Mouse (Mus musculus) lung, postnatal 10 days (tissue): ENCODE measurements around the gene Mfap1b.
"Not testable (repeated sequence)": the region's sequence is repeated elsewhere in the genome, so short reads cannot be mapped to it uniquely, and the experiment has no call there.

Experiments used
- DNase-seq: peaks from one replicate; pipeline ENCODE4 v3.0.0; 2021

Mfap1b gene

DNA sequence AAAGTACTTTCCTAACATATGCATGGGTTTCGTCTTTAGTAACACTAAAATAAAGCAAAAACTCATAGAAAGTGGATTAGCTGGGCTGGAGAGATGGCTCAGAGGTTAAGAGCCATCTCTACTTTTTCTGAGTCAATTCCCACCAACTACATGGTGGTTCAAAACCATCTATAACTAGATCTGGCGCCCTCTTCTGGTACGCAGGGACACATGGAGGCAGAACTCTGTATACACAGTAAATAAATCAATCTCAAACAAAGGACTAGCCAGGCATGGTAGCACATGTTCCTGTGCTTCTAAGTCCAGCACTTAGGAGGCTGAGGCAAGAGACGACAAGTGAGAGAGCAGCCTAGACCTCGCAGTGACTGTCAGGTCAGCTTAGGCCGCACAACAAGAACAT is 4.9 kb downstream of the Mfap1b start:
- DNase-seq = not testable (repeated sequence)

DNA sequence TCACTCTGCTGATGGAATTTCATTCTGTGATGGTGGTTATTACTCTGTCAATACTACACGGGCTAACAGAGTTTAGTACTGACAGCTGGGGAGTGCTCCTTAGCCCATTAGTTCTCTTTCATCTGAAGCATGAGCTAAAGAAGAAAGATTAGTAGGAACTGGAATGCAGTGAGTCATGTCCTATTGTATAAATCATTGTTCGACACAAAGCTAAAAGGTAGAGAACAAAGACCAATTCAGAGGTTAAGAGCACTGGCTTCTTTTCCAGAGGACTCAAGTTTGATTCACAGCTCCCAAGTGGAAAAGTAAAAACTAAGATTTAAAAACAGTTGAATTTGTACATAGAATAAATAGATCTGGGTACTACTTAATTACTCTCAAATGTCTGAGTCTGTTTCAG is 13.8 kb downstream of the Mfap1b start:
- DNase-seq = no peak

DNA sequence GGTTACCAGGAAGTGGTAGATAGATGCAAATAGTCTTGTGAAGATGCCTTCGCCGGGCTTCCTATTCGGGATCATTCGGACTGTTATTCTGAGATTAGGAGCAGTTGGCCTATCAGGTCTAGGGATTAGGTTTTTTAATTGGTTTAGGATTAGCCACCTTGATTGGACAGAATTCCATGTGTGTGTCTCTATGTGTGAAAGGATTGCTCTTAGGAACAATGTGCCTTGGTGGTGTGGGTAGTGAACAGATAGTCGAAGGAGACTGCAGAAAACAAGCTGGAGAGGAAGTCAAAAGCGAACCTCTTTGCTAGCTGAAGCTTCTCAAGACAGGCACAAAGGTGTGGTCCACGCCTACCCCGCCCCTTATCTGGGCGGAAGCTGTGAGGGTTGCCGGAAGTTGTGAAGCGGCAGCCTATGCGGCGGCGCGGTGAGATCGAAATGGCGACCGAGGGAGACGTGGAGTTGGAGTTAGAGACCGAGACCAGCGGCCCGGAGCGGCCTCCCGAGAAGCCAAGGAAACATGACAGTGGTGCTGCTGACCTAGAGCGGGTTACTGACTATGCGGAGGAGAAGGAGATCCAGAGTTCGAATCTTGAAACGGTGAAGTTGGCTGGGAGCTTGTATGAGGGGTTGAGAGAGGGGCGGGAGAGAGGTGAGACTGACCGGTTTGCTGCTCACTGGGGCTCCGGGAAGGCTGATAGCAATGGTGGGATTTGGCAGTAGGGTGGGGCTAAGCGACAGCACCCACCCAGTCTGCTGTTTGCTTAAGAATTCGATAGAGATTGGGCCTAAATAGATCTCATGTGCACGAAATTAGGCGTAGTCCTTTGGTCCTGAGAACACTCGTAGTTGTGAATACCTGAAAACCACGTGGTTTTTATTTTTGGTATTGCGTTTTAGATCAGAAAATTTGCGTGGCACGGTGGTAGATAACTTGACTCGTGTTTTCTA is 16.9 kb downstream of the Mfap1b start, which contains the start of gene Serinc4:
Gene Serinc4 (minus strand): TSS at position 90 of the 951 bp plus-strand sequence.
- DNase-seq = peak; percentile 92

DNA sequence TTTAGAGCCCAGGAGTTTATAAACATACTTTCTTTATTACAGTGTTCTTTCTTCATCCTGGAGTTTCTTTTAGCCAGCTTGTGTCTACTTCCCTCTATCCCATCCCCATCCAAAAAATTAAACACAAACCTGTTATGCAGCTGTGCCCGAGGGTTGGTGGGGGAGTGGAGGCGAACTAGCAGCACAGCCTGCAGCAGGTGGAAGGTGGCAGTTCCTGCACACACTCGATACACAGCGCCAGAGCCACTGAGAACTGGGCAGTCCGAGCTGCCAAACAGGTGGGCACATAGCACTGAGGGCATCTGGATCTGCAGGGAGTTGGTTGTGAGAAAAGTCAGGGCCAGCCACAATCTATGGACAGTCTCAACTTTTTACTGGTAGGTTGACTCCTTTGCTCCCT is 18.3 kb downstream of the Mfap1b start:
- no peak for DNase-seq

DNA sequence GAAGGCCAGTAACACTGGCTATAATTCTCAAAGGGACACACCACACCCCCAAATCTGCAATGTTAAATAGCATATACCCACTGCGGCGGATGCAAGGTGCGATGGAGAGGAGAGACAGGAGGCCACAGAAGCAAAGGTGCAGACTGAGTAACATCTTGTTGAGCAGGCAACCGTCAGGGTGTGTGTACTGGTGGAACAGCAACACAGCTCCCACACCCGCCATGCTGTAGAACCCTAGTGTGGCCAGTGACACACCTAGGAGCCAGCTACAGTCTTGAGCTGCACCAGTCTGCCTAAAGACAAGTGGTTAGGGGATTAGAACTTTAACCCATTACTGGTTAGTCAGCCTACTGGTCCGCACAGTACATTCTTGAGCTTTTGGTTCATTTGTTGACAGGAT is 19.9 kb downstream of the Mfap1b start:
- DNase-seq = no peak

DNA sequence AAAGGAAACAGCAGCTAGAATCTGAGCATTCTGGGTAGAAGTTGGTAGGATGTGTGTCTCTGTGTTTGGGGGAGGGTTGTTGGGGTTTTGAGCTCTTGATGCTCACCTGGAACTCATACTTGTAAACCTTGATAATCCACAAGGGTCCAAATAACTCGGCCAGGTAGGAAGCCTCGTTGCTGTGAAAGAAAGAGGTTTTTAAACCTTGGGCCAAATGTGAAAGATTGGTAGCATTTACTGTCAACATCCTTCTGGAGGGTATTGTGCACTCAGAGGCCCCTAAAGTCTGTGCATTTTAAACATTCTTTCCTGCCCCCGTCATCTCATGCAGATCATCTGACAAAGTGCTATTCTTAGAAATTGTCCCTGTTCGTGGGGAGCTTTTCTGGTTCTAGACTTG is 20.9 kb downstream of the Mfap1b start, which contains the start of gene Hypk:
Gene Hypk (plus strand): TSS at position 301 of the 400 bp plus-strand sequence.
- DNase-seq = no peak

DNA sequence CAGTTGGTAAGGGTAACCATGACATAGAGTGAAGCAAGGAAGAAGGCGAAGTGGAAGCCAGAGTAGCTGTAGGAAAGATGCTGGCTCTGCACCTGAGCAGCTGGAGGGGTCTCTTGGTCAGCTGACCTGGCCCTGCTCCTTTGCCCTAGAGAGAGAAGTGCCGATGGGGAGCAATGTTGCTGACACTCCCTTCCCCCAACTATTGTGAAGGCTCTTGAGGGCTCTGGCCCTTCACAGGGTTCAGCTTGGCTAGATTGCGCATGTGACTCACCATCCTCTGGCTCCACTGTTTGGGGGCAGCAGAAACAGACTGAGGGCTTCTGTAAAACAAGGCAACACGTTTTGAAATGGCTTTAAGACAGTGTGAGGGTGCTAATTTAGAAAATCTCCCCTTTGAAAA is 21.5 kb downstream of the Mfap1b start:
- DNase-seq = no peak

DNA sequence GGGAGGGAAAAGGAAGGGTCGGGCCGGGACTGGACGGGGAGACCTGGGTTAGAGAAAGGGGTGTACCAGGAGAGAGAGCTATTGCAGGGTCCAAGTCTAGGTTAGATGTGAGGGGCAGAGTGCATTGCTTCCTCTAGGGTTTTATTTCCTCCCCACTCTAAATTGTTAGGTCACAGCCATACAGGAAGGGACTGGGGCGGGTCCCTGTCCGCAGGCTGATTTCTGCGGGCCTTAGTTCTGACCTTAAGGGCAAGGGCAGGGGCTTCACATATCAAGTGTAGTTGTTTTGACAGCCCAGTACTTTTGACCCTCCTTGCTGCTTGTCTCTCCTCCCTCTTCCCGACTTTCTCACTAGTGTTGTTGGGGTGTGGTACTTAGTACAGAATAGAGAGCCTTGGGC is 23.8 kb downstream of the Mfap1b start:
- peak; percentile 55 for DNase-seq

DNA sequence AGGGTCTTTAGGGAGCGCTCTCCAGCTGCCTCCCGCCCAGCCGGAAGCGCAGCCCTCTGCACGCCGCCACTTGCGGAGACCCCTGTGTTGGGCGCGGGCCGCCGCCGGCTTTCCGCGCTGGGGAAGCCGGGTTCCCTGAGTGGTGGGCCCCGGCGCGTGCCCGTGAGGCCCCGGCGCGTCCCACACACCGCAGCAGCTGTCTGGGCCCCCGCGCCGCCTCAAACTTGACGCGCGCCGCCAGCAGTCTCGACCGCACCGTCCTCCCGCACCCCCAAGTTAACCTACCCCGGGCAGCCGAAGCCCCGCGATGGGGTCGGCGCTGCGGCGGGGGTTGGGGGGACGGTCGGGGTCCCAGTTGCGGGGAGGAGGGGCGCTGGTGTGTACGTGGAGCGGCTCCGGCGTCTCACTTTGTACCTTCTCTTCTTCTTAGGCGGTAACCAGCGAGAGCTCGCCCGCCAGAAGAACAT is 24.3 kb downstream of the Mfap1b start:
- DNase-seq = peak; percentile 45

DNA sequence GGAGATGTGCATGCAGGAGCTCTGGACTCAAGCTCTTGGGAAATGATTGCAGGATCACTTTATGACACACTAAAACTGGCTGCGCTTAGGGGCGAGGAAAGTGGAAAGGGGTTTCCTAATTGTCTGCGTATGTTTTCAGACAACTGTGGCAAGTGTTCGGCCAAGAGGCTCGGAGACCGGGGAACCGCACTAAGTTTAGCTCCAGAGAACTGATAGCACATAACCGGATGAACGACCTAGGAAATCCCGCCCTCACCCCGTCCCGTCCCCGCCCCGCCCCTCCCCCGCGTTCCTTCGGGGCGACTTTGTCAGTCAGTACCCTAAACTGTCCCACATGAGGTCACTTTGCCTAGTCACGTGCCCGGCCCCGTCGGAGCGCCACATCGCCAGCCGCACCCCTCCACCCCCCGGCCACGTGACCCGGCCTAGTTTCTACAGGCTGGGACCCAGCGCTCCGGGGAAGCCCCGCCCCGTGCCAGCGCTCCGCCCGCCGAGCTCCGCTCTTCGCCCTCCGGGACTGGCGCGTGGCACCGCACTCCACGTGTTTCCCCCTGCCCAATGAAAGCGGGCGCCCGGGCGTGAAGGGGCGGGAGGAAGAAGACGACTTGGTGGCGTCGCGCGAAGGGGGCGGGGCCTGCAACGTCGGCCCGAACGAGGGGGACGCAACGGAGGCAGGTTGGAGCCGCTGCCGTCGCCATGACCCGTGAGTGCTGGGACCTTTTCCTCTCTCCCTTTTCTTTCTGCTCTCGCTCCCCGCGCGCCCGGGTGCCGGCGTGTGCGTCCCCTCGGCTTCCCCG is 24.9 kb downstream of the Mfap1b start, which contains the start of gene Serf2:
Gene Serf2 (plus strand): TSS at position 457 of the 797 bp plus-strand sequence.
- DNase-seq = peak; percentile 100

DNA sequence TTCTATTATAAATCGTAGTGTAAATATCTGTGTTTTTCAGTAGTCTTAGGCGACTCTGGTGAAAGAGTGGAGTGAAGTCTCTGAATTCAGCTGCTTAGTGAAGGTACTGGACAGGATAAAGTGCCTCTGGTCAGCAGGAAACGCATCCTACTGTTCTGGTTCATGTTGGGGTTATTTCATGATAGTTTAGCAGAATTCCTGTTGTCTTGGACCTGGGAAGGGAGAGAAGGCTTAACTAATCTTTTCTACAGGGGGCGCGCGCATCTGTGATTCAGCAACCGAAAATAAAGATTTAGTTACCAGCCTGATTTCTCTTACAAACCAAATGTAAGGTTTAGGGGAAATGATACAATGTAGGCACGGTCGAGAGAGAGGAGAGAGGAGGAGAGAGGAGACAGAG is 25.7 kb downstream of the Mfap1b start:
- DNase-seq = peak; percentile 72

DNA sequence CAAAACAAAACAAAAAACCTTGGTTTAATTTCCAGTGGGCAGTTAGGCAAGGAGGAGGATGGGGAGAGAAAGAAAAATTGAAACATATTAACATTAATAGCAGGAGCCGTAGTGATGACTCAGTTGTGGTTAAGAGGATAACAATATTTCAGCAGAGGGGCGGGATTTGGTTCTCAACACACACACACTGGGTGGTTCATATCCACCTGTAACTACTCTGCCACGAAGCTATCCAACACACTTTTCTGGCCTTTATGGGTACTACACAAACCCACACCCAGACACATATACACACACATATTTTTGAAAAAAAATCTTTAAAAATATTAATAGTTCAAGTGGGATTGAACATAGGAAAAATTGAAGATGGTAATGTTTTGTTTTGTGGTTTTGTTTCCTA is 26.9 kb downstream of the Mfap1b start:
- no peak for DNase-seq

DNA sequence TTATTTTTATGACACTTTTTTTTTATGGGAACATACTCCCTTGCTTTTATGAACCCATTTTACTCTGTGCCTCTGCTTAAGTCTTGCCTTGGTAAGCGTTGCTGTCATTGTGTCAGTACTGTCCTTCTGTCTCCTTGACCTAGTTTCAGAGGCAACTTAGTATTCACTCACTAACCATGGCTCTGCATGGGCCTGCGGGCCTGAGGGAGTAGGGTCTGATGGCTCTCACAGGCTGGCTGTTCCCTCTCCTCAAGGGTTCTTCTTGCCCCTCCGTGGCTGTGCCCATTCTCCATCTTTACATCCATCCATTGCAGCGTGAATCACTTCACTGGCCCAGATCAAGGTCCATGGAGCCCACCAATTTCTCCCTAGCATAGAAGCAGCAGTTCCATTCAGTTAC is 27.4 kb downstream of the Mfap1b start:
- no peak for DNase-seq

DNA sequence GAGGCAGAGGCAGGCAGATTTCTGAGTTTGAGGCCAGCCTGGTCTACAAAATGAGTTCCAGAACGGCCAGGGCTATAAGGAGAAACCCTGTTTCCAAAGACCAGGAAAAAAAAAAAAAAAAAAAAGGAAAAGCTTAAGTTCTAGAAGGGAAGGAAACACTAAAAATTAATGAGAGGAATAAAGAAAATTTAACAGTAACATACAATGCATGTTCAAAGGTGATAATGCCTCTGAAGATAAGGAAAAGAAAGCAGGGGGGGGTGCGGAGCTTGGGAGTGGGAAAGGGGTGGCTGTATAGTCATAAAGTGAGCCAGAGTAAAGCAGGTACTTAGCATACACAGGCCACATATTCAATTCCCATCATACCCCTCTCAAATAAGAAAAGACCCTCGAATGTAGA is 28.8 kb downstream of the Mfap1b start:
- DNase-seq = no peak

DNA sequence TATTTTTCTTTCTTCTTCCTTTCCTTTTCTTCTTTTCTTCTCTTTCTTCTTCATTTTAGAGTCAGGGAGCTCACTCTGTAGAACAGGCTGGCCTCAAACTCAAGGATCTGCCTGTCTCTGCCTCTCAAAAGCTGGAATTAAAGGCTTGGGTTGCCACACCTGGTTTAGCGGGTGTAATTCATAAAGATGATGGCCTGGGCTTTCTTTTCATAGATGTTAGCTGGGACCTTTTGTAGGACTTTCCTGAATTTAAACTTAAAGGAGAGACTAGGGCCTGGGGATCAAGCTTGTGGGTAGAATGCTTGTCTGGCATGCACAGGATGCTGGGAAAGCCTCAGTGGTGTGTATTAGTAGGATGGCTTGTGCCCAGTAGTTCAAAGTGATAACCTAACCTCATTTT is 29.7 kb downstream of the Mfap1b start, which contains the start of gene Ell3:
Gene Ell3 (minus strand): TSS at position 101 of the 400 bp plus-strand sequence.
- no peak for DNase-seq

DNA sequence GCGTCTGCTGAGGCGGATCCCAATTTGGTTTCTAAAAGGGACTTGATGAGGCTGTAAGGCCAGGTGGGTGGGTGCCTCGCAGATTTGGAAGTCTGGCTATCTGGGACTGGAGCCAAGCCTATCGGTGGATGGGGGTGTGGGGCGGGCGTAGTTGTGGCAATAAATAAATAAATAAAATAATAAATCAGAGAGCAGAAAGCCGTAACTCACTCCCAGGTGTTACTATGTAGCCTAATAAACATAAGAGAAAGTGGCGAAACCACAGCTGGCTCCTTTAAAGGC is 30.9 kb downstream of the Mfap1b start:
- DNase-seq = no peak

DNA sequence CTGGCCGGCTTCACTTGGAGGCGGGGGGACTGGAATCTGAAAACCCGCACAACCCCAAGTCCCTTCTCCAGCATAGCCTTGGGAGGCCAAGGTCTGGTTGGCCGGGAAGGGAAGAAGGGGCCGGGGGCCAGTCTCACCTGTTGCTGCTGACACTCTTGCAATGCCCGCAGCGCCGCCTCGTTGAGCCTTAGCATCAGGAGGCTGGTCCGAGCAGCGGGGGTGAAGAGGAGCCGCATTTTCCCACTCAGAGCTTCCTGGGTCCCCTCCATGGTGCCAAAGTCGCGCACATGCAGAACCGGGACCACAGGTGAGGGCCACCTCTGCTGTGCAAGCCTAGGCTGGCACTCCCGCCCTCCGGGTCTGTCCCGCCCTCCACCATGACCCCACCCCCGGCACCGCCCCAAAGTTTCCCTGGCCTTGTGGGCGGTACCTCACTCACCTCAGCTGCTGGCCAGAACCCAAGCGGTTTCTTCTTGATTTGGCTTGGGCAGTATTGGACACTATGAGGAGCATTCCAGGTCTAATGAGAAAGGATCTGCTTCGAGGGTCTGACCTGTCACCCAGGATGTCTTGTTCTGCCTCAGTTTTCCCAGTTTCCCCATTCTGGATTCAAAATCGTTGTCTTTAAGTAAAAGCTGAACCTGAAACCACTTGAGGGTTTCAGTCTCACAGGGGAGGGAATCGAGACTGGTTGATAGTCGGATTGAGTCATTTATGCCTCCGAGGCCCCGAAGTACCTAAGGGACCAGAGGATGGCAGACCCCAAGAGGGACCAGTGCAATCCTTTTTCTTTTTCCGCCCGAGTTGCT is 31.4 kb downstream of the Mfap1b start:
- peak; percentile 71 for DNase-seq

DNA sequence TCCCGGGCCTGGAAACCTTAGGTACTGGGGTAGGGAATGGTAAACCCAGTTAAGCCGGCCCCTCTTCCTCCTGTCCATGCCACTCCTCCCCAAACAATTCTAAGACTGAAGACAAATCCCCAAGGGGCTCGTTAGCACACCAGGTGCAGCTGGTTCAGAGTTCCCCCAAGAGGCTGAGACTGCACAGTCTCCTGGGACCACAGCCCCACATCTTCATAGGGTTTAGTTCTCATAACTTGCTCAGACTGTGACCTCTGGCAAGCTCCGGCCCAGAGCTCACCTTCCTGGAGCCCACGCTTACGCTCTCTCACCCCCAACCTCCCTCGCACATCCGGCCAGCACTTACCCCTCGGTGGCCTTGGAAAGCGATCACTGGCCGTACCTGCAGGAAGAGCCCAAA is 32.1 kb downstream of the Mfap1b start:
- no peak for DNase-seq

DNA sequence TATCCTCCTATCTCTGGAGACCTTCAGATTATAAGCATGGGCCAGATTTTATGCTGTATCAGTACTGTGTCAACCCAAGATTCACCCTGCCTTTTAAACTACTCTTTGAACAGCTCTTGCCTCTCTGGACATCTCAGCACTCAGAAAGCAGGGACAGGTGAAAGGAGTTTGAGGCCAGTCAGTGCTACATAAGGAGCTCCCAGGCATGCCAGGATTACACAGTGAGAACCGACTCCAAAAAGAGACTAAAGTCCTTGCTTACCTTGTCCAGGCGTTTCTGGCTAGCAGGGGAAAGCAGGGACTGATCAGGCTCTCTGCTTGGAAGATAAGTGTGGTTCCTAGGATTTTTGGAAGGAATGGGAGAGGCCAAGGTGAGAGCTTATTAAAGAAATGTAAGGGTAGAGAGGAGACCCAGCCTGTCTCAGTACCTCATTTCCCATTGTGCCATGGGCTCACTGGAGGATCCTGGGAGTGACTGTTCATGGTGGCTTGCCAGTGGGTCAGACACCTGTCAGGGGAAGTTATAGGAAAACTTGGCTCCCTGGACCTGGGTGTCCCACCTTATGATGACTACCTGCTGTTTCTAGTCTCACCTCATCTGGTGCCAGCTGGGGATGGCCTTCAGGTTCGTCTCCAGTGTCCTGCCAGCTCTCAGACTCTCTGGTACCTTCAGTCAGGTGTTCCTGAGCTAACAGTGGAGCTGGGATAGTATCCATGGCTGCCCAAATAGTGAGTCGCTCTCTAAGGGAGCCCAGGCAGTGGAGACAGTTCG is 32.8 kb downstream of the Mfap1b start:
- no peak for DNase-seq

DNA sequence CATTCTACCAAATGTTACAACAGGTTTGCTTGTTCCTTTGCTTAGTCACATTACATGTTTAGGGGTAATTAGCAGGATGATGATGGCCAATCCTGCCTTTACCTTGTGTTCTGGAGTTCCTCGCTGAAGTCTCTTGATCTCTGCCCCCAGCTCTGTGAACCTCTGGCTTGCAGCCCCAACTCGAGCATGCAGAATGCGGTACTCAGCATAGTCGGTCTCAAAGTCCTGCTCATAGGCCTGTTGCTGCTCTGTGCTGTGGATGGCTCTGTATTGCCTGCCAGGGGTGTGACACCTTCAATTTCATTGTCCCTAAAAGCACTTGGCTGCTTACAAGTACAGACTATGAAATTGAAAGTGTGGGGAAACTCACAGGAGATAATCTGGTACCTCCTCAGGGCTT is 34.1 kb downstream of the Mfap1b start:
- no peak for DNase-seq

DNA sequence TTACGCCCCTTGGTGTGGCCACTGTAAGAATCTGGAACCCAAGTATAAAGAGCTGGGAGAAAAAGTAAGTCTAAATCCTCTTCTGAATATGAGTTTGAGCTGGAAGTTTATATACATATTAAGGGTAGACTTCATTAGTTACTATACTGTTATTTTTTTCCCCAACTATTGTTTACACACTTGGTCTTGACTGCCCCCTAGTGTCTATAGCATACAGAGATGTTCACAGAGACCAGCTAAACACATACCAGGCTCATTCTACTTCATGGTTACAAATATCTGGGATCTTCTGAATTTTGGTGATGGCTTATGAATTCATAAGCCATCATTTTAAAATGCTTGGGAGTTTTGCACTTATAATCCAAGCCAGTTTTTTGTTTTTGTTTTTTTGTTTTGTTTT is 39.0 kb downstream of the Mfap1b start:
- DNase-seq = no peak

DNA sequence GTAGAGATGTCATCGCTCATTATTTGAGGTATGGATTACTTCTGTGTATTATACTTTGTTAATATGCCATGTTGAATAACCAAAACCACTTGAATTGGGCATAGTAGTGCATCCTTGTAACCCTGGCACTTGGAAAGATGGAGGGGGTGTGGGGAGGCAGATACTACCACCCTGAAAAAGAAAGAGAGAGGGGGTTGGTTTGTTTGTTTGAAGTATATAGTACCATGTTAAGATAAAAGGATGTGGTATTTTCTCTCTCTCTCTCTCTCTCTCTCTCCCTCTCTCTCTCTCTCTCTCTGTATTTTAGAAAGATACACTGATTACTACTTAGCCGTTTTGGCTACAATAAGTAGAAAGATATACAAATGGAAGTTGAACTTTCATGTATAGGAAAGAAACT is 48.0 kb downstream of the Mfap1b start:
- no peak for DNase-seq
